ENCODE assay signal across 8 mouse cellular contexts in the genomic region with DNA sequence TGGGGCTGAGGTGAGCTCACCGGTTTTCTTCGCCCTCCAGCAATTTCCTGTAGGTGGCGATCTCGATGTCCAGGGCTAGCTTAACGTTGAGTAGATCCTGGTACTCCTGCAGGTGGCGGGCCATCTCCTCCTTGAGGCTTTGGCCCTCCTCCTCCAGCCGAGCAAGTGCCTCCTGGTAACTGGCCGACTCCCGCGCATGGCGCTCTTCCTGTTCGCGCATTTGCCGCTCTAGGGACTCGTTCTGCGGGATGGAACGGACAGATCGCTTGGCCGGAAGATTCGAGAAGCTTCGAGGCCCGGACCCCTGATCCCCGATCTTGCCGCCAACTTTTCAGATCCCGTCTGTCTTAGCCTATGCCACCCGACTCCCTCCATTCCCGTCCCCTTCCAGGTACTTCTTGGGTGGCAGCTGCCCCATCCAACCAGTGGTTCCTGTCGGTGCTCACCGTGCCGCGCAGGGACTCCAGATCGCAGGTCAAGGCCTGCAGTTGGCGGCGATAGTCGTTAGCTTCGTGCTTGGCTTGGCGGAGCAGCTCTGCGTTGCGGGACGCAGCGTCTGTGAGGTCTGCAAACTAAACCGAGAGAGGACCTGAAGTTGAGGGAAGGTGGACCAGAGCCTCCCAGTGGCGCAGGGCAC. TPM values are rescaled to one million over a fixed set of nuclear protein-coding genes. Genes with fewer than 3 reads are reported as not detected.
DNase-seq lines count a peak whose midpoint lies in the region; ATAC-seq and TF ChIP-seq lines count a peak whose summit lies in the region.

No protein-coding gene starts in this region.

- DNase-seq in layer of hippocampus, adult 2 months (ENCODE audit: low spot score in 2 of 2): no peak
- DNase-seq in layer of hippocampus, adult 18-20 months (ENCODE audit: low spot score in 2 of 2): no peak
- peak; percentile 82 to 84 for DNase-seq in cerebellum, postnatal 10 days
- DNase-seq in gastrocnemius, adult 2 months: peak; percentile 81

- peak overlapping the region; percentile 23; the same call in 1 of the 2 replicates for H3K9ac ChIP-seq in hindbrain, embryonic 15.5 days
- peak overlapping the region; percentile 51 for H3K9ac ChIP-seq in limb, embryonic 15.5 days
- H3K9ac ChIP-seq in midbrain, embryonic 16.5 days (ENCODE audit: low read depth, low read length): peak overlapping the region; percentile 38; the same call in 1 of the 2 replicates
- H3K9ac ChIP-seq in stomach, embryonic 14.5 days (replicated peaks; ENCODE audit: low read depth, low read length): peak overlapping the region; percentile 45

- no peaks in the 10 kb centered on the region for H3K36me3 ChIP-seq in hindbrain, embryonic 15.5 days
- no peaks in the 10 kb centered on the region for H3K36me3 ChIP-seq in limb, embryonic 15.5 days
- no peaks in the 10 kb centered on the region for H3K36me3 ChIP-seq in midbrain, embryonic 16.5 days (ENCODE audit: control insufficient read depth, insufficient read depth, low read length)
- no peaks in the 10 kb centered on the region for H3K36me3 ChIP-seq in stomach, embryonic 14.5 days (ENCODE audit: control insufficient read depth, insufficient read depth, low read length)

- H3K27me3 ChIP-seq in hindbrain, embryonic 15.5 days: peaks cover 45% of the 10 kb centered on the region
- peaks cover 53% of the 10 kb centered on the region for H3K27me3 ChIP-seq in limb, embryonic 15.5 days
- H3K27me3 ChIP-seq in midbrain, embryonic 16.5 days (ENCODE audit: control insufficient read depth, insufficient read depth, low read depth, low read length): peaks cover 28% of the 10 kb centered on the region
- no peaks in the 10 kb centered on the region for H3K27me3 ChIP-seq in stomach, embryonic 14.5 days (ENCODE audit: control insufficient read depth, insufficient read depth, low read length)

- H3K4me2 ChIP-seq in hindbrain, embryonic 15.5 days: peak overlapping the region; percentile 55
- peak overlapping the region; percentile 75 for H3K4me2 ChIP-seq in limb, embryonic 15.5 days
- peak overlapping the region; percentile 52 for H3K4me2 ChIP-seq in midbrain, embryonic 16.5 days (ENCODE audit: low read length)
- peak overlapping the region; percentile 72 for H3K4me2 ChIP-seq in stomach, embryonic 14.5 days (replicated peaks; ENCODE audit: low read depth, low read length)

- H3K9me3 ChIP-seq in hindbrain, embryonic 15.5 days: no peaks in the 10 kb centered on the region
- no peaks in the 10 kb centered on the region for H3K9me3 ChIP-seq in limb, embryonic 15.5 days
- no peaks in the 10 kb centered on the region for H3K9me3 ChIP-seq in midbrain, embryonic 16.5 days (replicated peaks; ENCODE audit: control insufficient read depth, low read length, poor library complexity, severe bottlenecking)
- H3K9me3 ChIP-seq in stomach, embryonic 14.5 days (ENCODE audit: control insufficient read depth, low read depth, low read length): no peaks in the 10 kb centered on the region

- intact Hi-C loops in gastrocnemius, adult 2 months (cut with DNase I): no loop called here

- 0 out of 2 replicates have a peak, but pooled peaks have one; percentile 43 for ATAC-seq in hindbrain, embryonic 15.5 days (ENCODE audit: low FRiP score, low read depth)
- no peak for ATAC-seq in limb, embryonic 15.5 days (ENCODE audit: insufficient number of reproducible peaks, low FRiP score, low TSS enrichment, low read depth)
- ATAC-seq in midbrain, embryonic 16.5 days: no peak
- ATAC-seq in stomach, embryonic 14.5 days (ENCODE audit: insufficient number of reproducible peaks, insufficient read depth, low FRiP score, low read depth): peak; percentile 76

- 3% methylated on average over 43 of the region's 43 CpGs for WGBS in hindbrain, embryonic 15.5 days
- 2% methylated on average over 43 of the region's 43 CpGs for WGBS in limb, embryonic 15.5 days
- WGBS in midbrain, embryonic 16.5 days: 3% methylated on average over 43 of the region's 43 CpGs
- whole genome bisulfite sequencing in stomach, embryonic 14.5 days: 4% methylated on average over 43 of the region's 43 CpGs

- 0 out of 2 replicates have a peak overlapping the region, but pooled peaks have one; percentile 18 for H3K27ac ChIP-seq in layer of hippocampus, adult 2 months
- H3K27ac ChIP-seq in gastrocnemius, adult 2 months: peak overlapping the region; percentile 36
- no peak overlapping the region for H3K27ac ChIP-seq in hindbrain, embryonic 15.5 days (replicated peaks)
- no peak overlapping the region for H3K27ac ChIP-seq in limb, embryonic 15.5 days
- H3K27ac ChIP-seq in midbrain, embryonic 16.5 days (ENCODE audit: low read length): no peak overlapping the region
- no peak overlapping the region for H3K27ac ChIP-seq in stomach, embryonic 14.5 days (ENCODE audit: low read length)

- peaks cover 18% of the 10 kb centered on the region for H3K4me1 ChIP-seq in hindbrain, embryonic 15.5 days (replicated peaks)
- peaks cover 7% of the 10 kb centered on the region; the same call in 1 of the 2 replicates for H3K4me1 ChIP-seq in limb, embryonic 15.5 days
- peaks cover 3% of the 10 kb centered on the region; the same call in 1 of the 2 replicates for H3K4me1 ChIP-seq in midbrain, embryonic 16.5 days (ENCODE audit: control insufficient read depth, insufficient read depth, low read length)
- 0 out of 2 replicates have a peak, but pooled peaks cover 3% of the 10 kb centered on the region for H3K4me1 ChIP-seq in stomach, embryonic 14.5 days (ENCODE audit: control insufficient read depth, insufficient read depth, low read length)

- TF ChIP-seq CTCF in layer of hippocampus, adult 2 months (conservative IDR thresholded peaks at IDR 0.05): peak; percentile 77
- peak; percentile 80 for TF ChIP-seq CTCF in gastrocnemius, adult 2 months (IDR thresholded peaks at IDR 0.05)

- peak overlapping the region; percentile 39 for H3K4me3 ChIP-seq in layer of hippocampus, adult 2 months
- H3K4me3 ChIP-seq in gastrocnemius, adult 2 months: peak overlapping the region; percentile 70
- peak overlapping the region; percentile 24 for H3K4me3 ChIP-seq in hindbrain, embryonic 15.5 days
- peak overlapping the region; percentile 46 for H3K4me3 ChIP-seq in limb, embryonic 15.5 days
- H3K4me3 ChIP-seq in midbrain, embryonic 16.5 days (ENCODE audit: low read depth, low read length): peak overlapping the region; percentile 27
- H3K4me3 ChIP-seq in stomach, embryonic 14.5 days (ENCODE audit: low read depth, low read length): peak overlapping the region; percentile 34

RNA-seq across cellular contexts. Expression of a gene that starts 7.6 kb away (rescaled TPM):
- 100 to 1,000 TPM; 332 to 341 TPM for total RNA-seq in layer of hippocampus, adult 2 months (2021)
- total RNA-seq in layer of hippocampus, adult 18-20 months (2021): 100 to 1,000 TPM; 441 to 481 TPM
- total RNA-seq in gastrocnemius, adult 2 months (2021): not detected
- polyA plus RNA-seq in hindbrain, embryonic 15.5 days (2015; fragmentation: Nextera tagmentation; extraction: Ambion mirVana): 1.8 and 1.9 TPM in 2 replicates
- 0.28 and 0.65 TPM in 2 replicates for polyA plus RNA-seq in limb, embryonic 15.5 days (2015; fragmentation: Nextera tagmentation; extraction: Ambion mirVana)
- polyA plus RNA-seq in midbrain, embryonic 16.5 days (2015; fragmentation: Nextera tagmentation; extraction: Ambion mirVana): 0.27 and 1.2 TPM in 2 replicates
- 0.34 and 0.62 TPM in 2 replicates for polyA plus RNA-seq in stomach, embryonic 14.5 days (2014; fragmentation: Nextera tagmentation; extraction: Ambion mirVana)

RNA-seq across cellular contexts. Expression of a gene that starts 8.2 kb away (rescaled TPM):
- total RNA-seq in layer of hippocampus, adult 2 months (2021): under 1 TPM in 1 of 2 experiments, not detected in 1; 0.37 TPM
- total RNA-seq in layer of hippocampus, adult 18-20 months (2021): under 1 TPM in 1 of 2 experiments, not detected in 1; 0.27 TPM
- total RNA-seq in gastrocnemius, adult 2 months (2021): not detected
- 0.13 TPM in 1 of 2 replicates, not detected in the other for polyA plus RNA-seq in hindbrain, embryonic 15.5 days (2015; fragmentation: Nextera tagmentation; extraction: Ambion mirVana)
- polyA plus RNA-seq in limb, embryonic 15.5 days (2015; fragmentation: Nextera tagmentation; extraction: Ambion mirVana): not detected in 2 replicates
- not detected in 2 replicates for polyA plus RNA-seq in midbrain, embryonic 16.5 days (2015; fragmentation: Nextera tagmentation; extraction: Ambion mirVana)
- polyA plus RNA-seq in stomach, embryonic 14.5 days (2014; fragmentation: Nextera tagmentation; extraction: Ambion mirVana): not detected in 2 replicates

RNA-seq across cellular contexts. Expression of a gene that starts 12.1 kb away (rescaled TPM):
- 1 to 10 TPM; 1.5 to 3.0 TPM for total RNA-seq in layer of hippocampus, adult 2 months (2021)
- 1 to 10 TPM; 1.5 to 2.2 TPM for total RNA-seq in layer of hippocampus, adult 18-20 months (2021)
- not detected for total RNA-seq in gastrocnemius, adult 2 months (2021)
- polyA plus RNA-seq in hindbrain, embryonic 15.5 days (2015; fragmentation: Nextera tagmentation; extraction: Ambion mirVana): 2.0 and 2.1 TPM in 2 replicates
- 0.48 and 0.81 TPM in 2 replicates for polyA plus RNA-seq in limb, embryonic 15.5 days (2015; fragmentation: Nextera tagmentation; extraction: Ambion mirVana)
- 2.3 TPM in 2 replicates for polyA plus RNA-seq in midbrain, embryonic 16.5 days (2015; fragmentation: Nextera tagmentation; extraction: Ambion mirVana)
- polyA plus RNA-seq in stomach, embryonic 14.5 days (2014; fragmentation: Nextera tagmentation; extraction: Ambion mirVana): 1.3 and 1.7 TPM in 2 replicates

RNA-seq across cellular contexts. Expression of a gene that starts 12.3 kb away (rescaled TPM):
- total RNA-seq in layer of hippocampus, adult 2 months (2021): 100 to 1,000 TPM; 129 to 139 TPM
- 100 to 1,000 TPM; 123 to 126 TPM for total RNA-seq in layer of hippocampus, adult 18-20 months (2021)
- 10 to 100 TPM; 25.6 to 29.5 TPM for total RNA-seq in gastrocnemius, adult 2 months (2021)
- 133 and 142 TPM in 2 replicates for polyA plus RNA-seq in hindbrain, embryonic 15.5 days (2015; fragmentation: Nextera tagmentation; extraction: Ambion mirVana)
- polyA plus RNA-seq in limb, embryonic 15.5 days (2015; fragmentation: Nextera tagmentation; extraction: Ambion mirVana): 141 and 146 TPM in 2 replicates
- 133 and 134 TPM in 2 replicates for polyA plus RNA-seq in midbrain, embryonic 16.5 days (2015; fragmentation: Nextera tagmentation; extraction: Ambion mirVana)
- polyA plus RNA-seq in stomach, embryonic 14.5 days (2014; fragmentation: Nextera tagmentation; extraction: Ambion mirVana): 148 and 168 TPM in 2 replicates

RNA-seq across cellular contexts. Expression of a gene that starts 31.8 kb away (rescaled TPM):
- under 1 TPM; 0.27 to 0.74 TPM for total RNA-seq in layer of hippocampus, adult 2 months (2021)
- total RNA-seq in layer of hippocampus, adult 18-20 months (2021): not detected
- total RNA-seq in gastrocnemius, adult 2 months (2021): not detected
- polyA plus RNA-seq in hindbrain, embryonic 15.5 days (2015; fragmentation: Nextera tagmentation; extraction: Ambion mirVana): 2.1 and 3.6 TPM in 2 replicates
- 8.0 and 8.4 TPM in 2 replicates for polyA plus RNA-seq in limb, embryonic 15.5 days (2015; fragmentation: Nextera tagmentation; extraction: Ambion mirVana)
- polyA plus RNA-seq in midbrain, embryonic 16.5 days (2015; fragmentation: Nextera tagmentation; extraction: Ambion mirVana): 0.75 and 1.4 TPM in 2 replicates
- polyA plus RNA-seq in stomach, embryonic 14.5 days (2014; fragmentation: Nextera tagmentation; extraction: Ambion mirVana): 7.9 and 10.0 TPM in 2 replicates

Comparison
In these comparisons a context has a peak if more than half of its experiments do, and no peak if none do; other contexts are left out.
1. DNase-seq: peak in cerebellum, postnatal 10 days (2 of 2) and gastrocnemius, adult 2 months (single experiment); none in layer of hippocampus, adult 2 months (0 of 2) and layer of hippocampus, adult 18-20 months (0 of 2).
2. H3K27ac ChIP-seq: peak in layer of hippocampus, adult 2 months (single experiment) and gastrocnemius, adult 2 months (single experiment); none in hindbrain, embryonic 15.5 days (single experiment), limb, embryonic 15.5 days (single experiment), midbrain, embryonic 16.5 days (single experiment) and stomach, embryonic 14.5 days (single experiment).
3. ATAC-seq: peak in hindbrain, embryonic 15.5 days (single experiment) and stomach, embryonic 14.5 days (single experiment); none in limb, embryonic 15.5 days (single experiment) and midbrain, embryonic 16.5 days (single experiment).
4. Peak in every context shown above with its lines, with median percentiles within 50 percentile points of each other: H3K4me3 ChIP-seq, H3K4me2 ChIP-seq and H3K9ac ChIP-seq.